Mouse (Mus musculus) embryo, embryonic 10.5 days (tissue): ENCODE results near the gene E2f1.

Experiments
- DNase-seq: peaks from one replicate; pipeline ENCODE4 v3.0.0-alpha.2; 2015; ENCODE audit warnings: low spot score

E2f1 gene

DNA sequence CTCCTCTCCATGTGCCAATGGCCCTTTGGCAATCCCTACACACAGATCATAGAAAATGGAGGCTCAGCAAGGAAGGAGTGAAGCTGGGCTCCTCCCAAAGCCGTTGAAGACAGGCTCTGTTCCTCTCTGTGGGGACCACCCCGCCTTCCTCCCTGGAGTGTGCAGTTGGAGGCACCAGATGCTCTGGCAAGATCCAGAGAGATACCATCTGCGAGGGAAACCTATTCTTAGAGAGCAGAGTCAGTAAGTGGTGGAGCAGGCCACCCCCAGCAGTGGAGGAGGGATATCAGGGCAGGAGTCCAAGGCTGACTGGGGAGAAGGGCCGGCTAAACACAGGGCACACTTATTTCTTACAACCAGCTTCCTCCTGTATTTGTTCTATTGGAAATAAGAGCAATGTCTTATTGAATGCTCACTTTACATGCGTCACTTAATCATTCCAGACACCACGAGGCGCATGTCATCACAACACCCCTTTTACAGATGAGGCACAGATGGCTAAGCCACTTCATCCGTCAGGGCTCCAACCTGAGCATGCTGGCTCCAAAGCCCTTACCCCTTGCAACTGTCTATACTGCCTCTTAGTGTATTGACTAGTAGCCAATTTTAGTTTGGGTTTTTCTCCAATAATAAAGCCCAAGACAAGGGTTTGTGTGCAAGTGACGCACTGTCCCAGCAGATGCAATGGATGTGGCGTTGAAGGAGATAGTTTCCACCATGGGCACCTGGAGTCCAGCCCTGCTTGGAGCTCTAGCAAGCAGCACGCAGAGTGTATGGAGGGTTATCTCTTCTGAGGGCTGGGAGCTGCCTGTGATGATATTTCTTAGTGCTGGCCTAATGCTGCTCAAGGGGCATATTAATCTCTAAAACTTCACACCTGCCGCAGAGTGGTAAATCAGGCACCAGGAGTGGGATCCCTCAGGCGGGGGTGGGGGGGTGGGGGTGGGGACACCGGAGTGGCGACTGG is 14.5 kb upstream of the E2f1 start:
- no peak for DNase-seq

DNA sequence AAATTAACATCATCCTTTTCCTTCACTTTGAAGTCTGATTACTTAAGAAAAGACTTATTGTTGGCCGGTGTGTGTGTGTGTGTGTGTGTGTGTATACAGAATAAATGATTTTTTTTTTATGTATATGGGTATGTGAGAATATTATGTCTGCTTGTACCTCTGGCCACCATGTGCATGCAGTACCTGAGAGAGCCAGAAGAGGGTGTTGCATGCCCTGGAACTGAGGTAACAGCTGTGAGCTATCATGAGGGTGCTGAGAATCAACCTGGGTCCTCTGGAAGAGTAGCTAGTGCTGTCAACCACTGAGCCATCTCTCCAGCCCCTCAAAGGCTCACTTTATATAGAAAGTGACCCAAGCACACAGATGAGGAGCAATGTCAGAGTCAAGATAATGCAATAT is 11.7 kb upstream of the E2f1 start:
- DNase-seq: no peak

DNA sequence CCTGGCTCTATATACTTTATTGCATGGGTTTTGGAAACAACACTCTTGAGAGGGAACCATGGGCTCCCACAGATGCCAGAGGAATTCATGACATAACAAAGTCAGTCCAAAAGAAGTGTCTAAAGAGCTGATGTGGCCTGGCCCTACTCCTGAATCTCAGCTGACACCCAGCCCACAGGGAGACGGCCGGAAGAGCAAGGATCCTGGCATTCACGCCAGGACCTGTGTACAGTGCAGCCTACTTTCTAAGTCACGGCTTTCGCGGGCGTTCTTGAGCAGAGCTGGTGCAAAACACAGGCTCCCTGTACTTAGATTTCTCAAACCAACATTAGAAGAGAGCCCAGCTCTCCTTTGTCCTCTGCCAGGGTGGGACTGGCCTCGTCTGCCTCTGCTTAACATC is 10.9 kb upstream of the E2f1 start:
- no peak for DNase-seq

DNA sequence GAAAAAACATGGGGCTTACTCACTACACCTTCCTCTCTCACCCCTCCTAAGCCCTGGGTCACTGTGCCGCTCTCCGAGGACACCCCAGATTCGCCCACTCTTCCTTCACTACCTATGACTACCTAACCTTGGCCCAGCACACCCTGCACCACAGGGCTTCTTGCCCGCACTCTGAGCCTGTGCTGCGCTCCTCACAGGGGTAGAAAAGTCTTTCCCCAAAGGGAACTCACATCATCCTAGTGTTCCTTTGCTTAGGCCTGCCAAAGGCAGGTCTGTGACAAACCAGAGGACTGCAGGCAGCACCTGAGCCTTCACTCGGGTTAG is 8.0 kb upstream of the E2f1 start:
- DNase-seq: no peak

DNA sequence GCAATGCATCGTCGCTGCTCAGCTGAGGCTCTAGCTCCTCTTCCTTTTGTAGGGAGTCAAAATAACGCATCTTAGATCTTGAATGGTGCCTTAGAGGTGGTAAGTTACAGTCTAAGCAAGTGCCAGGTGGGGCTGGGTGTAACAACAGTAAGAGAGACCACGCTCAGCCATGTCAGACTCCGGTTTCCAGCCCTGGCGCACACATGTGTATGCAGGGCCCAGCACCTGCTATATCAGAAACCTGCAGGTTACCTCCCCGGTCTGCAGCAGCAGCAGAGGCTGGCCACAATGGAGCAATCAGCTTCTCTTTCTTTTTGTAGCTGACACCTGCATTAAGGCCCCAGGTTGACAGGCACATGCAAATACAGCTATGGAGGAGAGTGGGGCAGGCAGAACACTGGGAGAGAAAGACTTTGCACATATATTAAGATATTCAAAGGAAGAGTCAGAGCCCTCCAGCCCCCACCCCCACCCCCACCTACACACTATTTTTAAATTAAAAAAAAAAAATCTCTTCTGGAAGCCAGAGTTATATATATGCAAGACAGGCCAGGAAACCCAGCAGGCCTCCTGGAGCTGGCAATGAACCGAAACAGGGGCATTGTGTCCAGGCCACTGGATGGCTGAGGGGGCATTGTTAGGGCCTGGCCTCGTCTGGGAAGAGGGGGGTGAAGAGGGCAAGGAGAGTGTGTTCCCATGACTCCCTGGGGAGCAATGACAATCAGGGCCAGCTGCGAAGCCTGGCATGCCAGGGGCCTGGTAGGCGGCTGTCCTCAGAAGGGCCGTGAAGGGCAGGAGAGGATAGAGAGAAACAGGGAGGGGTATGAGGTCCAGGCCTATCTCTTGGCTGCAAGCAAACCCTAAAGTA is 7.4 kb upstream of the E2f1 start:
- DNase-seq: peak; percentile 69

DNA sequence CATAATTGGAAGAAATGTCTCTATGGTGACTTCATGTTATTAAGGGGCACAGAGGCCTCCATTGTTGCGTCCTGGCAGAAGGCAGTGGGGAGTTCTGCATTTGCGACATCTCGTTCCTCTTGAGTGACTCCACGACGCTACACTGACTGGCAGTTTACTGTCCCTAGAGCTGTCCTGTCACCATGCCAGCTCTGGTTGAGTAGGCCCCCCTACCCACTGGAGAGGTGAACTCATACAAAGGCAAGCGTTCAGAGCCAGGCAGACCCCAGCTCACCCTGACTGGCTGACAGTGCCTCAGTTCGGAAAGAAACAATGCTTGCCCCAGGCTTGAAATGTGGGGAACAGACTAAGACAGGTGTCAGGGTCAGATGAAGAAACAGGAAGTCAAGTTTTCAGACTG is 4.6 kb upstream of the E2f1 start:
- DNase-seq: no peak

DNA sequence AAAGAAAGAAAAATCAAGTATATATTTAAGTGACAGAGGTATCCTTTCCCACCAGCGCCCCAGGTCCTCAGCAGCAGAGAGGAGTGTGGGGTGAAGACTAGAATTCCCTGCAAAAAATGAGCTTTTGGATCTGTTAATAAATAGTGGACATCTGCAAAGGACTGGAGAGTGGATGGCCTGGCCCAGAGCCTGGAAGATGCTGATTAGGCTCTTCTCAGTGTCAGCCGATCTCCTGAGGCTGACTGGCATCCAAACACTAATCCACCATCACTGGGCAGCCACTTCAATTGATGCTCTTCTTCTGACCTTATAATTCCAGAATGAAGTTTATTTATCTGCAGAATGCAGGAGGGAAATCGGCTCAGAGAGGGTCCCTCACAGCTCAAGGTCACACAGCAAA is 3.3 kb upstream of the E2f1 start:
- DNase-seq: no peak

DNA sequence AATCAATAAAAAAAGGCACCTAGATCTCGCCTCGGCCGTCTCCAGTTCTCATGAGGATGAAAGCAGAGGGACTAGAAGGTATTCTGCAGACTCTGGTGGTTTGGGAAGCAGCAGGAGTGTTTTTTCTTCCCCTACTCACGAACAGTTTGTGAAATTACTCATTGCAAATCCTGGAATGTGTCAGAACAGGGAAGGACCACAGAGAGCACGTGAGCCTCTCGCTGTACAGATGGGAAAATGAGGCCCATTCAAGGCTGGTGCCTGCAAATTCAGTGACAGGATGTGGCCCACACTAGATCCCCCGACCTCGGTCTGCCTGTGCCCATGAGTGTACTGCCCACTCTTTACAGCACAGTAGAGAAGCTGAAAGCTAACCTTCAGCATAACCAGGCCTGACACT is 2.3 kb upstream of the E2f1 start:
- no peak for DNase-seq

DNA sequence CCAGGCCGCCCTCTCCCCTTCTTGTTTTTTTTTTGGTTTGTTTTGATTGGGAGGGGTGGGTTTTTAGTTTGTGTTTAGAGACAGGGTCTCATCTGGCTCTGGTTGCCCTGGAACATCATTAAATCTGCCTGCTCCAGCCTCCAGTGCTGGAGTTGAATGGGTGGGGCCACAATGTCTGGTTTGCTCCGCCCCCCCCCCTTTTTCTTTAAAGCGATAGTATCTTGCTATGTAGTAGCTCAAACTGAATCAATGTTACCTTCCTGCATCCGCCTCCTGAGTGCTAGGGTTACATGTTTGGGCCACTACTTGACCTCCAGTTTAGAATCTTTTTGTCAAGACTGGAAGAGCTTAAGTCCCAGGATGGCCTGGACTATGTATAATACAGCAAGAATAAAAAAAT is 1.6 kb upstream of the E2f1 start:
- no peak for DNase-seq

DNA sequence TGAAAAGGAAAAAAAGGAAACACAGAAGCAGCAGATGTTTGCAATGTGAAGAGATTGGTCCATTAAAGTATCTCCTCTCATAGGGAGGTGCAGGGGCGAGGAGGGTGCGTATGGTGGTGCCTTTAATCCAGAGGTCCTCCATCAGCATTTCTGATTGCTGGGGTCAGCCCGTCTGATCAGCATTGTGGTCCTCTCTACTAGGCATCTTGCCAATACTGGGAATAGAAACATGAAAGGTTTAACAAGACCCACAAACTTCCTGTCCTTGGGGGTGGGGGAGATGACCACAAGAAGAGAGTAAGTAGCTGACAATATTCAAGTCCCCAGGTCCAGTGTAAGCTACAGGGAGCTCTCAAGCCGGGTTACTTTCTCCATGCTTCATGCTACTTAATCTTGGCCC is 974 bp upstream of the E2f1 start:
- DNase-seq: no peak

DNA sequence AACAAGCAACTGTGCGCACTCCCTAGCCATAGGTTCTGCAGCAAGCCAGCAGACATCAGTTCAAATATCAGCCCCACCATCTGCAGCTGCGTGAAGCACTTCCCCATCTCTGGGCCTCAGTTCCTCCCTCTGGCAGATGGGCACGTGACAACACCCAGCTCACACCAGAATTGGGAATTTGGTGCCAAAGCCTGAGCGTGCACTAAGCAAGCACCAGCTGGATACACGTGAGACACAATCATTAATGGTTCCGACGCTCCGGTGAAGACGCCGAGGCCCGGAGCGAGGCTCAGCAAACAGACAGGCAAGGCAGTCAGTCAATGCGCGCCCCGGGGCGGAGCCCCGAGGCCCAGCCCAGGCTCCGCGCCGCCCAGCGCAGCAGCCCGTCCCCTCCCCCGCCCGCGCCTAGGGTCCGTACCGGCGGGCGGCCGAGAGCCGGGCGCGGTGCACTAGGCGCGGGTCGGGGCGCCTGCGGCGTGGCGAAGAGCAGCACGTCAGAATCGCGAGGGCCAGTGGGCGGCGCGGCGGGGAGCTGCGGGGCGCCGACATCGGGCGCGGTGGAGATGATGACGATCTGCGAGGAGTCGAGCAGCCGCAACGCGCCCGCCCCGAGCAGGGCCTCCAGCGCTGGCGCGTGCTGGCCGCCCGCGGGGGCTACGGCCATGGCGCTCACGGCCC is 482 bp downstream of the E2f1 start:
- peak; percentile 72 for DNase-seq

DNA sequence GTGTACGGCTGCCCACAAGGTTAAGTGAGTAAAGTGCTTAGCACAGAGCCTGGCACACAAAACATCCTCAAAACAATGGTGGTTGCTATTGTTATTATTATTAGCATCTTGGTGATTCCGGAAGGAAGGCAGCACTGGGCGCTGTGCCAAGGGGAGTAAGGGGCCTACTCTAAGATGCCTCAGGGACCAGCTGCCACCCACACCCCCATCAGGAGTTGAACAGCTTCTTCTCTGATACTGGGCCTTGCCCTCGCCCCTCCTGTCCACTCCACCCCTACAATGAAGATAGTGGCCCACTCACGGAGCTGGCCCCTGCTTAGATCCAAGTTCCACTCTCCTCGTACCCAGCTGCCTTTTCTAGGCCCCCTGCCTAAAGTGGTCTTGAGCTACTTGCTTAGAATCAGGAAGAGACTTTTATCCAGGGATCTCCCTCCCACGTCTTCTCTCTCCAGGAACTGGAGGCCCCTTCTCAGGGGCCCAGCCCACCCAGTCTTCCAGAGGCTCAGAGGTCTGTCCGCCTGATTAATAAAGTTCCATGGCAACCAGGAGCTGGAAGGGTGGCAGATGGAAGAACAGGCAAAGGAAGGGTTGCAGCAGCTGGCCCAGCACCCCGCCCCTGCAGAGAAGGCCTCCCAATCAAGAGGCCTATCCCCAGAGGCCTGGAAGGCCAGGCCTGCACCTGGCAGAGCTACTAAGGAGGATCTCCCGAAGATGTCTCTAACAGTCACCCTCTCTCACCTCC is 1.2 kb downstream of the E2f1 start:
- peak; percentile 64 for DNase-seq

DNA sequence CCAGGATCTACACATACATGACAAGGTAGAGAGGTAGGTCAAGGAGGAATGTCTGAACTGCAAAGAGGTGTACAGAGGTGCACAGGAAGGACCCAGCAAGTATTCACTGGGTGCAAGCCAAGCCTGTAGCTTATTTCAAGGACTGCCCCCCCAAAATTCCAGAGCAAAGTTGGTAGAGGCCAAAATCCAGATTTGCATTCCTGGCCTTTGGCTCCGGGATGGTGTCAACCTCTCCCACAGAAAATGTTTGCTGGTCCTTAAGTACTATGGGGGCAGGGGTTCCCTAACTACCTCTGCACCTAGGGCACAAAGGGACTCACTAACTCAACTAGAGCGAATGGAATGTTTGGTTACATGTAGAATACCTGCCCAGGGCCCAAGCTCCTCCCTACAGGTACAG is 1.9 kb downstream of the E2f1 start:
- DNase-seq: no peak

DNA sequence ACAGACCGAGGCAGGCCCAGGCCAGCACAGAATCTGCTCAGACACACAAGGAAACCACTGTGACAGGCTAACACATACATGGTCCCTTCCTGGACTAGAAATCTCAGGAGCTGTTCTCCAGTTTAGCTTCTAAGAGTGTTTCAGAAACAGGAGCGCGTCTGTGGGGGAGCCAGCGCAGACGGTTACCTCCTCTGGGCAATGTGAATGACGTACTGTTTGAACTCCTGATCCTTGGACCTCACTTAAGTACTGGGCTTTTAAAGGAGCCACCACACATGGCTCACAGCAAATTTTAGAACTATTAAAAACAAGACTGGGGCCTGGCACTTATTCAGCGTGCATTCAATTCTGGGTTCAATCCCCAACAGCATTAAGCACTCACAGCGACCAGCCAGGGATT is 3.1 kb downstream of the E2f1 start:
- no peak for DNase-seq

DNA sequence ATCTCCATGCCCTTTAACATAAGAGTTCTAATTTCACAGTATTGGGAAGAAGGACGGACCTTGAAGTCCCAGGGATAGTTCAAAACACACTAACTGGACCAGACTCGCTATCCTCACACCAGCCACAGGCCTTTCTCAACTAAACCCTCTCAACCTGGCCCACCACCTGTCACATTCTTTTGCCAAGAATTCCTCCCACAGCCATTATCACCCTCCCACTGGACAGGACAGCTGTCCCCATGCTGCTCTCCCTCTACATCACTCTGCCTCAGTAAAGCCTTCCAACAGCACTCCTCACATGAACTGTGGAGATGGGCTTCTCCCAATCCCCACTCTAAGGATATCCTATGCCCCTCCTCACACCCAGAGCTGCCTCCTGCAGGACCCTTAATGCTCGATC is 4.1 kb downstream of the E2f1 start:
- no peak for DNase-seq

DNA sequence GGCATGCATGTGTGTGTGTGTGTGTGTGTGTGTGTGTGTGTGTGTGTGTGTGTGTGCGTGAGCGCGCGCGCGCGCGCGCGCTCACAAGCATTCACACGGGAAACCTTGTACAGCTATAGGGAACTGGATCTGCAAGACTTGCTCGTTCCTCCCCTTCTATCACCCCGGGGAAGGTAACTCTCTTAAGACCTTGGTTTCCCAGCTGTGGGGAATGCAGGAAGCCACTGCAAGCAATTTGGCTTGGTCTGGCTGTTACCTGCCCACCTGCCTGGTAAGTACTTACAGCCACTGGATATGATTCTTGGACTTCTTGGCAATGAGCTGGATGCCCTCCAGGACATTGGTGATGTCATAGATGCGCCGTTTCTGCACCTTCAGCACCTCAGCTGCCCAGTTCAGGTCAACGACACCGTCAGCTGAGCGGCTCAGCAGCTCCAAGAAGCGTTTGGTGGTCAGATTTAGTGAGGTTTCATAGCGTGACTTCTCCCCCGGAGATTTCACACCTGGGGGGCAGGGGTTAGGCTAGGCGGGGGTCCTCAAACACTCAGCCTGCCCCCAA is 6.0 kb downstream of the E2f1 start:
- DNase-seq: no peak

DNA sequence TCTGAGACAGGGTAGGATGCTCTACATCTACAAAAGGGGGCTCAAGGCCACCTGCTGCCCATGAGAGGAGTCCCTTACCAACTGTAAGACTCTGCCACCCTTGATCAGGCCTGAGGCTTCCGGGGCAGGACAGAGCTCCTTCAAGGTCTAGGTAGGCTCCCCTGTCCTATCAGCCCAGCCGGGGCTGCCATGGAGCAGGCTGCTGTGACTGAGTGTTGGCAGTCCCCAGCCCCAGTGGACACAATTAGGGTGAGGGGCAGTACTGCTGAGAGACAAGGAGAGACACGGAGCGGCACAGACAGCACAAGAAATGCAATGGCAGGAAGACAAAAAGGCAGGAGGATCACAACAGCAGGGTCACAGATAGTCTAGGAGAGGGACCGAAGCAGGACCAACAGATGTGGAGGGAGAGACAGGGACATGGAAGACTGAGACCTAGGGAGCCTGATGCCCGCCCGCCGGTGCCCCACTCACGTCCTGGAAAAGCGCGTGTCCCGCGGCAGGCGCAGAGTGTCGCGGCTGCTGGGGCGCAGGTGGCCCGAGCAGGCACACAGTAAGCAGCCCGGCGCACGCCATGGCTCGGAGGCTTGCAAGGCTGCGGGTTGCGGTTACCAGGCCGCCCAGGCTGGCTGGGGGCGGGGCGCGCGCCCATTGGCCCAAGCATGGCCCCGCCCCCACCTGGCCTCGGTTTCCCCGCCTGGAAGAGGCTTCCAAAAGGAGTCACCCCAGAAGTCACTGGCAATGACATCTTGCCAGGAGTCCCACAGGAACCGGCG is 11.2 kb downstream of the E2f1 start, which contains the start of gene Necab3:
Gene Necab3, minus strand, starts transcription at position 627 of the 776 bp plus-strand sequence.
- peak; percentile 57 for DNase-seq

DNA sequence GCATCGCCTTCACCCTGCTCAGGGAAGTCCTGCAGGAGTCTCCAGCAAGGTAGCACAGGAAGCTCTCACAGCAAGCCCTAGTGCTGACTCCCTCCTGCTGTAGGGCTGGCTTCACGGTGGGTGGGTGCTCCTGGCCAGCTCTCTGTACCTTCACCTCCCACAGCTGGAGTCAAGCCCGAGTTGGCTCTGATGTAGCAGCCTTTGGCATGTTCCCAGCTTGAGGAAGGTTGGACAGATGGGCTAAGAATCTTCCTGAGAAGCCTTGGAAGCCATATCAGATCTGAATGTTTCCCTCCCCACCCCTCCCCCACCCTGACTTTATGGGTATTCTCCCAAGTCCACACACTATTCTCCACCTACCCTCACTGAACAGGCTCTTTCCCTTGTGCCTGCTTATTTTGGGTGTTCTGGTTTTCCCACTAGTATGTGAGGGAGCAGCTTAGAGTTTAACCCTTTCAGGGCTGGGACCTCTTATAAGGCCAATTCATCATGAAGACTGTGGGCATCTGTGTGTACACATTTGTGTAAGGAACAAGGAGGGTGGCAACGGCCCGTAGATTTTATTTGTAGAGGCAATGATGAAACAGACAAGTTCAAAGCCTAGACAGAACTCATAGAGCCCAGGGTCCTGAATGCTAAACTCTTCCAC is 12.4 kb downstream of the E2f1 start:
- DNase-seq: no peak

DNA sequence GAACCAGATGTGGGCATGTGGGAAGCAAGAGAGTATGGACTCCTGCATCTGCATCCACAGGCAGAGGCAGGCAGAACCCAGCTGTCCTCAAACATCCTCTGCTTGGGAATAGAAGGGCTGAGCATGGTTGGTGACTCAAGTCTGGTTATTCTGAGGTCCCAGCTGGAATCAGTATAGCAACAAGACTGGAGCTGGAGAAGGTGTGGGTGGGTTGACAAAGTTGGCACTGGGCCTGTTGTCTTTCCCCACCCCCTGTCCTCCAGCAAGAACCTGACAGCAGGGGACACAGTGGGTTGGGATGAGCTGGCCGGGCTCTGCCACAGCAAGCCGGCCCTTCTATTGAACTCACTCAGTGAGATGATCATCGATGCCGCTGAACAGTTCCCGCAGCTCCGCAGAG is 14.5 kb downstream of the E2f1 start:
- no peak for DNase-seq

DNA sequence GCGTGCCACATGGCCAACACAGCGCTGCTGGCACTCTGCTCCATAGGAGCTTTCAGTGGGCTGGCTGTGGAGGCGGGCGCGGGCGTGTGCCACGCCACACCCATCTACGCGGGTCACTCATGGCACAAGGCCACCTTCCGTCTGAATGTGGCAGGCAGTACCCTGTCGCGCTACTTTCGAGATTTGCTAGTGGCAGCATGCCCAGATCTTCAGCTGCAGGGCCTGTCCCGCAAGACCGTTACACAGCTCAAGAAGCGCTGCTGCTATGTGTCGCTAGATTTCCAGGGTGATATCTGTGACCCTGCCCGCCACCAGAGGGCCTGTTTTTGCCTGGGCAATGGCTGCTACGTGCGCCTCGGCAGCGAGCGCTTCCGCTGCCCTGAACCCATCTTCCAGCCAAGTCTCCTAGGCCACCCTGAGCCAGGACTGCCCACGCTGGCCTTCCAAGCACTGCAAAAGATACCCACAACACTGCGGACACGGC is 17.2 kb downstream of the E2f1 start:
- peak; percentile 76 for DNase-seq
